Mouse (Mus musculus): Measurements from ENCODE around the gene Rps6ka3. TPM values are rescaled to one million over a fixed set of nuclear protein-coding genes. Genes with fewer than 3 reads are reported as not detected.

The Rps6ka3 gene
- total and polyA plus RNA-seq, 3 experiments = 5.0 to 52.7 (median 15.5) TPM

- H3K36me3 ChIP-seq (replicated peaks) = no peaks in the 10 kb centered on the region
- H3K4me3 ChIP-seq (ENCODE audit: low read depth, low read length) = no peak within 1 kb of the TSS
- TF ChIP-seq GATA1 (IDR thresholded peaks at IDR 0.05; ENCODE audit: borderline replicate concordance, low read length) (no peak), TAL1 (conservative IDR thresholded peaks at IDR 0.05; ENCODE audit: low read depth, low read length) (no peak), CTCF (IDR thresholded peaks at IDR 0.05; ENCODE audit: low read depth, low read length) (no peak), POLR2AphosphoS5 (IDR thresholded peaks at IDR 0.05; ENCODE audit: insufficient replicate concordance, low read depth, low read length) (no peak), GATA2 (IDR thresholded peaks at IDR 0.05; ENCODE audit: borderline replicate concordance, low read depth, low read length) (no peak)
- H3K9me3 ChIP-seq (replicated peaks) = peaks cover 6% of the 10 kb centered on the region
- ATAC-seq (ENCODE audit: extremely low read depth, insufficient number of reproducible peaks, low FRiP score, poor library complexity, severe bottlenecking) (no peak), DNase-seq (ENCODE audit: low spot score) (no peak)
- no peaks in the 10 kb centered on the region for H3K27me3 ChIP-seq (ENCODE audit: insufficient read depth, low read length)
- no peaks in the 10 kb centered on the region for H3K4me1 ChIP-seq (ENCODE audit: insufficient read depth, low read depth, low read length)
Observed at GRCm38 (mm10) chrX:159414130-159414828, 204.2 kb downstream of the Rps6ka3 start, which contains the start of gene Map7d2. Gene Map7d2, plus strand, starts transcription at chrX:159414572.

GRCm38 (mm10) chrX:159414829-159415673, 204.9 kb downstream of the Rps6ka3 start:
- no peak overlapping the region for H3K4me3 ChIP-seq (ENCODE audit: low read depth, low read length)
- H3K27me3 ChIP-seq (ENCODE audit: insufficient read depth, low read length) = no peaks in the 10 kb centered on the region
- DNase-seq (ENCODE audit: low spot score) (no peak), ATAC-seq (ENCODE audit: extremely low read depth, insufficient number of reproducible peaks, low FRiP score, poor library complexity, severe bottlenecking) (no peak)
- no peaks in the 10 kb centered on the region for H3K36me3 ChIP-seq (replicated peaks)
- TF ChIP-seq TAL1 (conservative IDR thresholded peaks at IDR 0.05; ENCODE audit: low read depth, low read length) (no peak), GATA1 (IDR thresholded peaks at IDR 0.05; ENCODE audit: borderline replicate concordance, low read length) (no peak), POLR2AphosphoS5 (IDR thresholded peaks at IDR 0.05; ENCODE audit: insufficient replicate concordance, low read depth, low read length) (no peak), CTCF (IDR thresholded peaks at IDR 0.05; ENCODE audit: low read depth, low read length) (no peak), GATA2 (IDR thresholded peaks at IDR 0.05; ENCODE audit: borderline replicate concordance, low read depth, low read length) (no peak)
- no peaks in the 10 kb centered on the region for H3K4me1 ChIP-seq (ENCODE audit: insufficient read depth, low read depth, low read length)
- H3K9me3 ChIP-seq (replicated peaks) = peaks cover 6% of the 10 kb centered on the region

Other genes with a start within 250 kb of the Rps6ka3 start
- gene Eif1ax, start 161.9 kb downstream of the Rps6ka3 start, total RNA-seq (2014; fragmentation: Nextera tagmentation) = 61.6 and 76.9 TPM in 2 replicates
- 55.2 and 56.2 TPM in 2 replicates for gene Eif1ax, start 161.9 kb downstream of the Rps6ka3 start, total RNA-seq (2017)
- 542 and 658 TPM in 2 replicates for gene Eif1ax, start 161.9 kb downstream of the Rps6ka3 start, polyA plus RNA-seq (2012)
- gene Map7d2, start 204.3 kb downstream of the Rps6ka3 start, total RNA-seq (2014; fragmentation: Nextera tagmentation) = not detected in 2 replicates
- gene Map7d2, start 204.3 kb downstream of the Rps6ka3 start, total RNA-seq (2017) = 0.16 TPM in 1 of 2 replicates, not detected in the other
- gene Map7d2, start 204.3 kb downstream of the Rps6ka3 start, polyA plus RNA-seq (2012) = not detected in 2 replicates